Mouse (Mus musculus) adrenal gland, postnatal 36 days (tissue): ENCODE measurements around the gene BC035044. TPM values are rescaled to one million over a fixed set of nuclear protein-coding genes. Genes with fewer than 3 reads are reported as not detected.
"Not testable (repeated sequence)": the region's sequence is repeated elsewhere in the genome, so short reads cannot be mapped to it uniquely, and the experiment has no call there.

Experiments used
- DNase-seq, 2 experiments: peaks; one replicate each; pipeline ENCODE4 v3.0.0; 2021; ENCODE audit warnings: mixed read lengths in 1 of 2
- microRNA-seq: library from miRNA; unstranded; fragments of <30 nt; microRNA quantifications from one replicate; pipeline ENCODE4 v1.2.0, GENCODE M21; 2021
- total RNA-seq, 2 experiments: library from RNA; stranded (reverse); gene quantifications; 2 replicates each; pipeline ENCODE4 v1.2.3; 2021

The BC035044 gene
- total RNA-seq, 2 experiments from 2014 or later: 0.30 TPM; not detected in 1

DNA sequence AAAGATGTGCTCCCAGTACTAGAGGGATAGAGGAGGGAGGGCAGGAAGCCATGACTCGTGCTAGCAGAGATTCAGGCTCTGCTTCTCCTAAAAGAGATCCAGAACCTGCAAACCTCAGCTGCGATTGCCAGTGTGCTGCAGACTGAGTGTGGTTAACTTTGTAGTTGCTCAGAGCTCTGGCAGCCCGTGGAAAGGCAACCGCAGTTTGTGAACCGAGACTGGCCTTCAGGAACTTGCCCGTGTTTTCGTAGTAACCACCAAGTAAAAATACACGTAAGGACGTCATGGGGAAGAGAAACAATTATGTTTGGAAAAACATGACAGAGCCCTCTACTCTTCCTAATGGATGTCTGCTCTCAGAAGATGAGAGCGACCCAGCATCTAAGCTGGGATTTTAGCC is 57.9 kb downstream of the BC035044 start:
- no peak for DNase-seq

GRCm38 (mm10) chr6:128829837-128830236 is 61.1 kb downstream of the BC035044 start:
- no peak for DNase-seq

DNA sequence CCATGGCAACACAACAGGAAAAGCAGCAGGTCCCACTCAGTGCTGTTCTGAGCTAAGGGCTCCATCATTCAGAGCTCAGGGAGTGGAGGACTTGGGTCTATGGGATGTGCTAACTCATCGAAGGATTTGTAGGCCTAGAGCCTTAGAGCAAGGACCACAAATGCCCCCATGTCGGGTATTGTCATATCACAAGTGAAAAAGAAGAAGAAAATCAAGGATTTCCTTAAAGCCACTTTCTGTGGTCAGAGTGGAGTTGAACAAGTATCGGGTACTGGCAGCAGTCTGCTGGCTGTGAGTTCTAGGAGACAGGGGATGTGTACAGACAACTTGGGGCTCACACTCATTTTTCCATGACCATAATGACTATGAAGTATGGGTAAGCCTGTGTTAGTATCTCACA is 64.1 kb downstream of the BC035044 start:
- DNase-seq: no peak

GRCm38 (mm10) chr6:128826132-128826531 is 64.8 kb downstream of the BC035044 start, which contains the start of the genes Gm44511 and Klrb1b:
Gm44511 (minus strand) TSS chr6:128826315.
Klrb1b (minus strand) TSS chr6:128826331.
- no peak for DNase-seq

GRCm38 (mm10) chr6:128818083-128818802 is 72.7 kb downstream of the BC035044 start:
- no peak for DNase-seq

DNA sequence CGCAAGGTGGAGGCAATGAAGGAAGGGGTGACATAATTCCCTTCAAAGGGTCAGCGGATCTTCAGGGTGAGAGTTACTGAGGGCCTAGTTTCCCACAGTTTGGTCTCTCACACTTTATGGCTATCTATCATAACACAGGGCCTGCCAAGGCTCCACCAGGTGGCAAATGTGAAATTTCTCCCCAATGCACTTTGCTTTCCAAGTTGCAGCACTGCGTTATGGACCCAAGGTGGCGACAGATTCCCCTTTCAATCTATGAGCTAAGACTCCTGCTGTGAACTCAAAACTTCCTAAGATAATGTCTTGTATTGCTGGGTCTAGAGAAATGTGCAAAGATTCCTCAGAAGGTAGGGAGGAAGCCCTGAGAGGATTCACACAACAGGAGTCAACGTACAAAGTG is 82.4 kb downstream of the BC035044 start:
- DNase-seq: peak; percentile 10 to 16

DNA sequence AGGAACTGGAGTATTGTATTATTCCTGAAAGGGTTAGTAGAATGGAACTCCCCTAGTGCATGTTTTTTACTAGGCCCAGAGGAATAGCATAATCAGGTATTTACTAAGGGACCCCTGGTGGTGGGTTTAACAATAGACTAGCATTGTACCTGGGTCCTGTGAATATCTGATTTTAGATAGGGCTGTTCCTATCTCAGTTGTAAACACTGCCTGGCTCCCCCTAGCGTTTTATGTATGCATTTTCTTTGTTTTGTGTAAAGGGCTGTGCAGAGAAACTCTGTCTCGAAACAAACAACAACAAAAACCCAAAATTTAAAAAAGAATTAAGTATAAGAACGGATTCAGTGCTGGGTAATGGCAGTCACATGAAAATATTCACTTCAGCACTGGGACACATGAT is 83.9 kb downstream of the BC035044 start:
- peak in 1 of 2 experiments; percentile 14 for DNase-seq

DNA sequence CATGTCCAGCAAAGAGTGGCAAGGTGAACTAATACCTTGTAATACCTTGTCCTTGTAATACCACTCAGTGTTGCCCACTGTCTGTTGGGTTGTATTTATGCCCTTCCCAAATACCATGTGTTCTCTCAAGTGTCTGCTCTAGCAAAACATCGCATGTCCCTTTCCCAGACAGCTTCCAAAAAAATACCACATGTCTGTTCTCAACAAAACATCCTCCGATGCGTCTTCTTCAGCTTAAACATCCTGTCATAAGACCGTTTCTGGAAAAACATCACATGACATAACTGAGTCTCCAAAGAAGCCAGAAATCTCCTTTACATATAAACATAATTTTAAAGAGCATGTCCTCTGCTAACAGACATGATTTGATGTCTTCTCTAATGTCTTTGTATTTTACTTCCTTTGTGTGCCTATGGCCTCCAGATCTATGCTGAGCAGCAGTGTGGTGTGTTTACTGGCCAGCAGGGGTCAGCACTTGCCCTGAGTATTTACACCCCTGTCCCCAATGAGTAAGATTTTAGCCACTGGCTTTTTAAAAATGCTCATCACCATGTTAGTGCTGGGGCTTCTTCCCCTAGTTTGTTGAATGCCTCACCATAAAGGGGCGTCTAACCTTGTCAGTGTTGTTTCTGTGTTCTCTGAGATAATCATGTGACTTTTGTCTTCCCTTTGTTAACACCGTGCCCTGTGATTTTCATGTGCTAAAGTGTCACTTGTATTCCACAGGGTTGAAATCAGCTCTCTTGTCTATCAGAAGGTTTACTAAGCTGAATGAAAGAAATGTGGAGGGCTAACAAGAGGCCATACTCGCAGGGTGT is 85.9 kb downstream of the BC035044 start:
- peak; percentile 65 to 79 for DNase-seq

GRCm38 (mm10) chr6:128802999-128803857 is 87.7 kb downstream of the BC035044 start:
- peak; percentile 96 for DNase-seq

DNA sequence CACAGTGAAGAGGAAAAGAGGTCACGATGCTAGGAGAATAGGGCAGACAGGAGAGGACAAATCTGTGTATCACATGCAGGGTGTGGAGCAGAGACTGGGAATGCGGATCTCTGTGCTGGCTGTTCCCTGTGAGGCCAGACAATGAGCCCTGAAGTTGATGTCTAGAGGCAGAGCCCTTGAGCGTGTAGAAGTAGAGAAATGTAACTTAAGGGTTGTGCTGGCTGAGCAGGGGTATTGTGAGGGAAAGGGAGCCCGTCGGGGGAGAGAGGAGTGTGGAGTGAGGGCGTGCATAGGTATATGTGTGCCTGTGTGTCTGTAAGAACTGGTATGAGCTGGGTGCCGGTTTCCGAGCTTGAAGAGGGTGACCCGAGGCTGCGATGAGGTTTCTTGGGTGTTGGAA is 88.4 kb downstream of the BC035044 start:
- DNase-seq: no peak

- not testable (repeated sequence) for DNase-seq
Observed at GRCm38 (mm10) chr6:128800696-128801095, 90.2 kb downstream of the BC035044 start.

DNA sequence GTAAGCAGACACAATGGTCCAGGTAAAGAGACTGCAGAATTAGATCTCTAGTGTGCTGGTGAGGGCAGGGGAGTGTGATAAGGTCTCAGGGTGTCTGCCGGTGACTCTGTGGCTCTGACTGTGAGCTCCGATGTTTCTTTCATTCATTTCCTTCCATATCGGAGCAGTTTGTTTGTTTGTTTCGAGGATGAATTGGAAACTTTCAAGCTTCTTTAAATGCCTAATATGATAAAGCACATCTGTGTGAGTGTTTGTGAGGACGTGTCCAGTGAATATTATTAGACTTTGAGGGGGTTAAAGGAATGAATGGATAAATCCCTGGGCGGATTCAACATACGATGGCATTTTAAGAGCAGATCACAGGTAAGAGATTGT is 91.0 kb downstream of the BC035044 start:
- no peak for DNase-seq

DNA sequence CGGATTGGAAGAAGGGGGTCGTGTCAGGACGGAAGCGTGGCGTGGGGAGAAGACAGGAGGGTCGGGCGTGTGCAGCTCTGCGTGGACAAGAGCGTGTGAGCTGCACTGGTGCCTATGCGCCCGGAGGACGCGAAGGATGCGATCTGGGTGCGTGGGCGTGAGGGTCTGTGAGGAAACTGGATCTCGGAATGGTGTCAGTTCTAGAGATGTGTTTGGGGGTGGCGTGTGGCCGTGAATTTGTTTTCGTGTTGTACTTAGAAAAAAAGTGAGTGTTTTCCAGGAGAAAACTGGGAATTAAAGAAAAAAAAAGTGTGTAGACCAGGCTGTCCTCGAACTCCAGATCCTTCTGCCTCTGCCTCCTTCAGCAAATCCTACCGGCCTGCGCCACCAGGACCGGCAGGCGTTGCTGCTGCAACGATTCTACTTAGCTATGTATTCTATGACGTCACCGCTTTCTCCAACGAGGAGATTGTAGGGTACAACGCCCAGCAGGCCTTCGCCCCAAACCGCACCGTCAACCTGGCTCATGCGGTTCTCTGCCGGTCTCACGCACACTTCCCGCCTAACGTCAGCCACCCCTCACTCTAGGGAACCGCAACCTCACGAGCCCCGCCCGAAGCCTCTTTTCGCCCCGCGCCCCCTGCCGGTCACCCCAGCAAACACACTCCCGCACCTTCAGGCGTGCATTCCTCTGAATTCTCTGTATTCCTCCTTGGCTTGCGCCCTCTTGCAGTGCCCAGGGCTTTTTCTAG is 91.6 kb downstream of the BC035044 start:
- DNase-seq: peak; percentile 81 to 82

Small RNAs within 50 kb of the gene (microRNA-seq; reads per million reads assigned to microRNA genes)
- not detected for gene Gm27336

Other genes with a start within 250 kb of the BC035044 start
- gene Clec2h, start 228.7 kb downstream of the BC035044 start, total RNA-seq: under 1 TPM in 1 of 2 experiments, not detected in 1; 0.56 TPM
- not detected for gene Klrb1, start 168.1 kb downstream of the BC035044 start, total RNA-seq
- under 1 TPM; 0.16 to 0.20 TPM for gene Klrb1c, start 101.9 kb downstream of the BC035044 start, total RNA-seq
- gene Gm44511, start 64.8 kb downstream of the BC035044 start, total RNA-seq: not detected
- gene Klrb1b, start 64.8 kb downstream of the BC035044 start, total RNA-seq: under 1 TPM in 1 of 2 experiments, not detected in 1; 0.23 TPM
- not detected for gene Clec2i, start 3.5 kb downstream of the BC035044 start, total RNA-seq
- 1 to 10 TPM; 2.2 to 3.3 TPM for gene Clec2g, start 43.3 kb upstream of the BC035044 start, total RNA-seq
- gene Klrb1f, start 154.8 kb upstream of the BC035044 start, total RNA-seq: not detected
- gene Clec2e, start 209.8 kb upstream of the BC035044 start, total RNA-seq: not detected